Mouse (Mus musculus) spleen, postnatal 10 days (tissue): Measurements from ENCODE around the gene Sptbn1.

Experiments
- DNase-seq, 2 experiments: peaks; one replicate each; pipeline ENCODE4 v3.0.0; 2021 to 2022; ENCODE audit warnings: low spot score in 2 of 2

Sptbn1 gene

DNA sequence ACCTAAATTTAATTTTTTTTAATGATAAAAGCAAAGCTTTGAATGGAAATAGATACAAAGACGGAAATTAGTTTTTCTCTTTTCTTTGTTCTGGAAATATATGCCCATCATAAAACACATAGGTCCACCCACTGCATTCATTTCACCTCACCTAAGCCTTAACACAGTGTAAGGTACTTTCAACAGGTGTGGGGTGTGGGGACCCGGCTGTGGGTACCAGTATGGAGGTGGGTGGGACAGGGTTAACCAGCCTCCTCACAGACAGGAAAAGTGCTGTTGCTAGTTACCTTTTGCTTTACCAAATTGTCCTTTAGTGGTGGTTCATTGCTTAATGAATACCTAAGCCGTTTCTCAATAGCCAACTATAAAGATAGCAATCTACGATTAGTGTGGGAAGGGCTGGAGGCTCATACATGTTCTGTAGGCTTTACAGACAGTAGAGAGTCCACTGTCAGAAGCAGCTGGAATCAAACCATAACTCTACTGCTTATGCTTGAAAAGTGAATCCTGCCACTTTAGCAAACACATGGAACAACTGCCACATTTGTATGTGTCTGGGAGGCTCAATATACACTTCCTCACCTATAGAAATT is 96.3 kb downstream of the Sptbn1 start:
- DNase-seq: no peak

DNA sequence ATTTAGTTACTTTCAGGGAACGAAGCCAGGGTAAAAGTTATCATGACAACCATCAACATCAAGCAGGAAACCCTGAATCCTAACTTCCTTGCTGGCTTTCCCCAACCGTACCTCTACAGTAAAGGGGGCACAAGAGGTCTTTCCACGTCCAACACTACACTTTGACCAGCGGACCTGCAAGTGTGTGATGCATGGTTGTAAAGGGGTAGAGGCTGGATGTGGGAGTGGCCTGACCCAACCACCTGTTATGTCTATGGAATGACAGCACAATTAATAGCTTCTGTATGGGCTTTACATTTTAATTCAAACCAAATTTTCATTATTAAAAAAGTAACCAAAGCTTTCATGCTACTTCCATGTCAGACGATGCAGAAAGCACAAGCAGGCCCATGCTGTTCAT is 96.8 kb downstream of the Sptbn1 start:
- DNase-seq: no peak

DNA sequence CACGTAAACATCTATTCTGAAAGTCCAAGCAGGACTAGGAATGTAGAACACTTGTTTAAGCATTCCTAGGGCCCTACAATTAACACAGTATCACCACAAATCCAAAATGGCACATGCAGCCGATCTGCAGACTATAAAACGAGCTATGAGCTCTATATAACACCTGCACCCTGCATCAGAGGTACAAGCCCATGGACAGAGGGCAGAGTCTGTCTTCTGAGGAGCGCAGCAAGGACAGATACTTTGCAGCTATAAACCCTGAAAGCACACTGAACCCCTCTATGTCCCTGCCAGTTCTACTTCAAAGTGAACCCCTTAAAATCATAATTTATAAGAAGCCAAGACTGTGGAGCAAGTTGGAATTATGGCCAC is 101.4 kb downstream of the Sptbn1 start:
- no peak for DNase-seq

DNA sequence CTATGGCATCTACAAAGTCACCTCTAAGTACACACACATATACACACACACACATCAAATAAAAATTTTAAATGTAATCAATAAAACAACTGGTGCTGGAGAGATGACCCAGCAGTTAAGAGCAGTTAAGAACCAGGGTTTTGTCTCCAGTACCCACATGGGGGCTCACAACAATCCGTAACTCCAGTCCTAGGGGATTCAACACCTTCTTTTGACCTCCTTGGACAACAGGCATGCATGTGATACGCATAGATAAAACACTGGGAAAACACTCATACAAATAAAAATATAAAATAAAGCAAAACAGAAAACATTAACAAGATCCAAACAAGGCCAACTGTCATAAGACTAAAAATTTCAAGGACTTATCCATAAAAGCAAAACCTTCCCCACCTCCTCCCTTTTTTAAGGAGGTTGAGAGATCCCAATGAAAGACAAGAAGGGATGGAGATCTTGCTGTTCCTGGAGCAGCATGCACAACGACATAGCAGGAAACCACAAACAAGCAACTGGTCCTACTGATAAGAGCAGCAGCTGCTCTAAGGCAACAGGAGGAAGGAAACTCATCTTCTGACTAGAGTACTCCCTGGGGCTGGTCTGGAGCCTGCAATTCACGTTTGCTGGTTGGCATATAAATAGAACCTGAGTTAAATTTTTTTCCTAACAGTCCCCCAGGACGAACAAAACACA is 102.0 kb downstream of the Sptbn1 start:
- peak in 1 of 2 experiments; percentile 41 for DNase-seq

DNA sequence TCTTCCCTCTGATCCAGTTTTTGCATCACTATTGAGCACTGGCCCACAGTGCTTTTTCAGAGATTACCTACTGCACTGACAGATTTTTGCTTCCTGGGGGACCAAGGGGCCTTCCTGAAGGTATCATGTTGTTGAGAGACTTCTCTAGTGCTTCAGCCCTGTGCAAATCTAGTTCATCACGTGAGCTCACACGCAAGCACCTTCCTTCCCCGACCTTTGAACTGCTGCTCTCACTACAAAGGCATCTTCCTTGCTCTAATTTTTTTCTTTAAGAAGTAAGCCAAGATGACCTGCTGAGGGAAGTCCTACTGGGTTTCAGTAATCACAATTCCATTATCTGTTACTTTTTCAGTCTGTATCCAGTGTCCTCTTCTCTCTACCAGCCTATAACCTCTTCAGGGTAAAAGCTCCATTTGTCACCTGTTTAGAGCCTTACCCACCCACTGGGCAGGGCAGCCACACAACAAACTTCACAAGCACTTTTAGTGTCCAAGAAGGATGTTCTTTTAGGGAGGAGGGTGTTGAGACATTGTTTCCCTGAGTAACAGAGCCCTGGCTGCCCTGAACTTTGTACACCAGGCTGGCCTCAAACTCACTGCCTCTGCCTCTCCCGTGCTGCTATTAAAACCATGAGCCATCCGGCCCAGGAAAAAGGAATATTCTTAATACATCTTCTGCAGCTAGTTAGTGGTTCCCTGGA is 103.3 kb downstream of the Sptbn1 start:
- no peak for DNase-seq

DNA sequence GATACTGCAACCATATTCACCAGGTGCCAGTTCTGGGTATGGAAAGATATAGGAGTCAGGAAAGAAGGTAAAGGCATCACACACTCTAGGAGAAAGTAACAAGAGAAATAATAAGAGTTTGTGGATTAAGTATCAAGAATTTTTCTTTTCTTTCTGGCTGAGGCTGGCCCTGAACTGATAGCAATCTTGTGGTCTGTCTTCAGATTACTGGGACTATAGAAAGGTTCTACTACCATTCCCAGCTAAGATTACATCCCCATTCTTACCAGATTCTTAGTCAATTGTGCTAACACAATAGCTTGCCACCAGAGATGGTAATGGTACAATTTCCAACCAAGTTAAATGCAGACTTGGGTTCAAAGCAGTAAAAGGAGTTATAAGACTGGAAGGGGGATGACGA is 104.1 kb downstream of the Sptbn1 start:
- no peak for DNase-seq

DNA sequence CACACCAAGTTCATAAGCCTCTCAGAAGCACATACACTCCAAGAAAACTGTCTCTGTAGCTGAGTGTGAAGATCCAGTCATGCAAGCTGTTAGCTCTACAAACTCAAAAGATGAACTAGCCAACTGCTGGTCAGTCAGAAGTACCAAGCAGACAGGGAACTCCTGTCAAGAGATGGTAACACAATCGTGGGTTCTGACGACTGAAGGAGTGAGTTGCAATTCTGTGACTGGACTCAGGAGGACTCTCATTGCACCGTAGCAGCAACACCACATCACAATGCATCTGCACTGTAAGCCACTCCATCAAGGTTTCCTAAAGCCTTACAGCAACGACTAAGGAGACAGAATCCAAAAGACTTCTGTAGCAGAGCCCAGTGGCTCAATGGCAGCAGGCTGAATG is 104.9 kb downstream of the Sptbn1 start:
- DNase-seq: no peak

DNA sequence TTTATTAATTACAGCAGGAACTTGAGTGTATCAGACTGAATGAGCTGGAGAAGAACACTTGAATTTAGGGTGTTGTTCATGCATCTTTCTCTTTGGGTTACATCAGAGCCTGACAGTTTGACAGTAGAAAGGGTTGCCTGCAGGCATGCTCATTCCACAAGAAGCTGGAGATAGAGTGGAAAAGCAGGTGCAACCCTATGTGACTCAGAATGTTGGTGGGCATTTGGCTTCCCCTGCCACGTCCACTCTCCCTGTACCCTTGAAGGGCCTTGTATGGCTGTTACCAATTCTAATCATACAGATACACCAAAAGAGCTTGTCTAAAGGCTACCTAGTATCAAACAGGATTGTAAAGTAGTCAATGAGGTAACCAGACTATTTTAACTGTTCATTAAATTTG is 106.2 kb downstream of the Sptbn1 start:
- DNase-seq: no peak

DNA sequence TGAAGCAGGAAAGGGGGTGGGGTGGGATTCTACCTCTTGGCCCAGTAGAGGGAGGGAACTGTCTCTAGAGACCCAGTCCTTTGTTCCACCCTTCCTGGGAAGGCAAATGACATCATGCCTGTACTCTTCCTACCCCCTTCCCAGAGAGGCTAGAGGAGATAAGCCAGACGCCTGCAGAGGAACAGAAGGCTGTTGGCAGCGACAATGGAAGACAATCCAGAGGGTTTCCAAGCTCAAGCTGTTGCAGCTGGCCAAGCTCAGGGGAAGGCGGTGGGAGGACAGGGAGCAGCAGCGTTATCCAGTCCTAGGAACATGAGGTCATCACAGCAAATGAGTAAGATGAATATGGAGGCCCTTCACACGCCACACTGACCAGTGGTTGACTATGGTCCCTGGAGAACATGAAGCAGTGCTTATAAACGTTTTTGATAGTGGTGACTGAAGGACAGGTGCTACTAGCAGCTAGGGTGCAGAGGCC is 106.8 kb downstream of the Sptbn1 start:
- no peak for DNase-seq

DNA sequence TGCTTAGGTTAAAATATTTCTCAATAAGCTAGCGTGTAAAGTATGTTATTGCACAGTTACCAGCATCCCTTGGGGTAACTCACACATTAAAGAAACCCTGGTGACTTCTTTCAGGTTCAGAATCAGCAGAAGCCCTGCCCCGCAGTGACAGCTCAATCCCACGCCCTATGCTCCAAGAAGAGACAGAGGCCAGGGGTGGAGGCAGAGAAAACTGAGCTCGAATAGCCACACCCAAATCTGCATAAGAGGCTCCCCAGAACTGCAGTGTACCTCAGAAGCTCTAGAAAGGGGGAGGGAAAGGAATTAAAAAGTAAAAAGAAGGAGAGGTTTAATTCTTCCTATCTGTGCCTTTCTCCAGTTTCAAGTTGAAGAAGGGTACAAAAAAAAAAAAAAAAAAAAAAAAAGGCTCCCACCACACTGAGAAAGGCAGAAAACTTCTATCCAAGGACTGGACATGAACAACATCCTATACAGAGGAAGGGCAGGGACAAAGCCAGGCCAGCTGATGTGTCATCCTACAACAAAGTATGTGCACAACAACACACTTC is 107.3 kb downstream of the Sptbn1 start:
- no peak for DNase-seq

DNA sequence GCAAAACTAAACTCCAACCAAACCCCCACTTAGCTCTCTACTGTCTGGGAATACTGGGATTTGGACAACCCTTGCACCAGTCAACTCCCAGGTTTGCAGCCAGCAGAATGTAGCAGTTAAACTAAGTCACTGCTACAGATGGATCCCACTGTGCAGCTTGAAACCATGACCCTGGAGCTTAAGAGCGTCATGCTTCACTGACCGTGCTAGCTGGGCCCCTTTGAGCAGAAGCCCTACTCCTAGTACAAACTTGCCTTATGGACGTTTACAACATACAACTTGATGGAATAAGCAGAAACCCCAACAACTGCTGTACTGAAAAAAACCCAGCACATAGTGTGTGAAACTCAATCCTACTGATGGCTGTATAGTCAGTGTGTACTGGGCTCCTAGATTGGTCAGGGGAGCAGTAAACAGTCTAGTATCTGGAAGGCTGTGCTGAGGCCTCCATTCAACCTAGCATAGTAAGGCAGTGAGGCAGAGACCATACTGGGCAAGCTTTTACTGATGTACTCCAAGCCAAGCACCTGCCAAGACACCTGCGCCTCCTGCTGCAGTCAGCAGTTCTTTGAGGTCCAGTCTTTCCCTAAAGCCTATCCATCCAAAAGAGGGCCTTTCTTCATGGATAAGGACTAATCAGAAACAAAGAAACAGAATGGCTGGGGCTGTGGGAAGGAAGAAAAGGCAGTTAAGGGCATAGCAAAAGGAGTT is 108.3 kb downstream of the Sptbn1 start:
- no peak for DNase-seq

DNA sequence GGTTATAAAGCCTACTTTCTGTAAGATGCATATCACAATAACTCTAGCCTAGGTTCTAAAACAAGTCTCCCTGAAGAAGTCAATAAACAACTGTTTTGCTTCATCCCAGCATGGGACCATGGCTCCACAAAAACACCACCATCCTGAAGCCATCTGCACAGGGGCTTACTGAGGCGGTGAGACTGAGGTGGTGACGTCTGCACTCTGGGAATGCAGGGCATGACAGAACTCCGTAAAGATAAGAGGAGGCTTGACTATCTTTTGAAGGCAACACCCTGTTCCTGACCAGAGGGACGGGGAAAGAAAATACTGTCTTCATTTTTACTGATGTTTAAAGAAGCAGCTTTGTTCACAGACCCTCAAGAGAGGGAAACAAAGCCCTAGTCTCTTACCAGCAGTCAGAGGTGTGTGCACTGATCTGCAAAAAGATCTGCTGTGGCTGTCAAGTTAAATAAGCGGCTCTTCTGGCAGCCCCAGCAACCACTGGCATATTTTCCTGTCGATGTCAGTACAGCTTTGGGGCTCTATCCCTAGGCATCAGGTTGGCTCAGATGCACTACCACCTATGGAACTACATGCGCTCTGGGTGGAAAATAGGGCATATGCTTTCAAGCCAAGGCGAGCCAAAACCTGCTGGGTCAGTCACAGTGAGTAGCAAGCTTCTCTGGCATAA is 109.8 kb downstream of the Sptbn1 start:
- no peak for DNase-seq

DNA sequence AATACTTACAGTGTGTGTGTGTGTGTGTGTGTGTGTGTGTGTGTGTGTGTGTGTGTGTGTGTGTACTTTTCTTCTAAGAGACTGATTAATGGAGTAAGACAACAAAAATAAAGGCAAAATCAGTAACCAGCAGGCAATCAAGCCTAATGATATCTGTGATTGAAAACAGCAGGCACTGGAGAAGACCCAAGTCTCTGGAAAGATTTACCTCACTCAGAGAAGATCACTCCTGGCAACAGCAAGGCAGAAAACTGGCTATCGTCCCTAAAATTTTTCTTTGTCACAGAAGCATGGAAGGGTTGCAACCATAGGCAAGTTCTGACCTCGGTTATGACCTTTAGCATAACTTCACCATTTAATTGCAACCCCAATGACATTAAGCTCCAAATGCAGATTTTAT is 112.1 kb downstream of the Sptbn1 start:
- DNase-seq: no peak

DNA sequence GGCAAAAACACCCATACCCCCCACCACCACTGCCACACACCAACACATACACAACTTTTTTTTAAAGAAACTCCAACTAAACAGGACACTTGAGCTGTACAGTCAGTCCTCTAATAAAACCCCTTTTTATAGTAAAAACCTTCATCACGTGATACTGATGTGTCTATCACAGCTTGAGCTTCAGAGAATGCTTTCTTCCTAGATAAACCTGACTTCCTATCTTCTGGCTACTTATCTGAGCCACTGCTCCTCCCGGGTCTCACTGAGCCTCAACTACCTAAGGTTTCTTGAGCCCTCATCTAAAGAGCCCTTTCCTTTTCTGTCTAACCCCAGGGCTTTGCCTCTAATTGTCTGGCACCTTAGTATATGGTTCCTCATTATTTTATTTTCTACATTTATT is 113.0 kb downstream of the Sptbn1 start:
- DNase-seq: no peak

DNA sequence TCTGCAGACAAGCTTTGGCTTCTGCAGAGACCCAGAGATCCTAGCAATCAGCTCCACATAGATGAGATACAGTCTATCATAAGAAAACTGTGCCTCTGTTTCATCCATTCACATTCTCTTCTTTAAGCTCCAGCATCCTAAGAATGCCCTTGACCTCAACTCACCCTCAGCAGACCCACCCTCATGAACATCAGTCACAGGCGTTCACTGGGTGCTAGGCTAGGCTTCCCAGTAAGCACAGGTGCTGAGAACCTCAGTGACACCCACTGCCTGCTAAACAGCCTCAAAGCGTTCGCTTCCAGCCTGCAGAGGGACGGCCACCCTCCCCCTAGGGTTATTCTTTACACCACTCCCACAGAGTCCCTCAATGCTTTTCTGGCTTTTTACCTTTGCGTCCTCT is 119.1 kb downstream of the Sptbn1 start:
- DNase-seq: no peak

DNA sequence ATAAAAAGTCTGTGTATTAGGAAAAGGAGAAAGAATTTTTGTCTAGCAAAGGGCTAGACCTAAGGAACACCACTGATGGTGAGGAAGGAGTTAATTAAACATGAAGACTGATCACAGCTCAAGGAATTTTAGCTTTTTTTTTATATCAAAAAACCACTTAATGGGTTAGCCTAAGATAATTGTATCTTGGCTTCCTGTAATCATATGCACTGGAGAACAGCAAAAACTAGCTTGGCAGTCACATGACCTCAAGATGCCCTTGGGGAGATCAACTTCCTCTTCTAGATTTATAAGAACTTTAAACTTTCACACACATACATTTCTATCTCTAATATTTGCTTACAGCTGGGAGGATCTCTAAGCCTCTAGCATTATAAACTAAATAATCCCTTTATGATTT is 119.6 kb downstream of the Sptbn1 start:
- no peak for DNase-seq

DNA sequence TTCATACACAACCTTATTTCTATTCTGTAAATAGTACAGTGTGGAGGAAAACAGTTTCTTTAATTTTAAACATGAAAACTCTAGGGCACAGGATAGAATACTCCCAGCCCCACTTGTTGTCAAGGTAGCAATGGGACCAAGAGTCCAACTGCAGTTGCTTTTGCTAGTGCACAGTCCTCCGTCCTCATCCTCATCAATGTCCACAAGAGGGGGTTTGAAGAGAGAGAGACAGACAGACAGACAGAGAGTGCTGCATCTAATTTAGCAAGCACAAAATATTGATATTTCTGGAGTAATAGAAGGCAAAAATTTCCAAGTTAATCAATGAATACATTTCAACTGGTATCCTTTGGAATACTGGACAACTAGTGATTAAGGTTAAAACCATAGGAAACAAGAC is 120.1 kb downstream of the Sptbn1 start:
- no peak for DNase-seq

DNA sequence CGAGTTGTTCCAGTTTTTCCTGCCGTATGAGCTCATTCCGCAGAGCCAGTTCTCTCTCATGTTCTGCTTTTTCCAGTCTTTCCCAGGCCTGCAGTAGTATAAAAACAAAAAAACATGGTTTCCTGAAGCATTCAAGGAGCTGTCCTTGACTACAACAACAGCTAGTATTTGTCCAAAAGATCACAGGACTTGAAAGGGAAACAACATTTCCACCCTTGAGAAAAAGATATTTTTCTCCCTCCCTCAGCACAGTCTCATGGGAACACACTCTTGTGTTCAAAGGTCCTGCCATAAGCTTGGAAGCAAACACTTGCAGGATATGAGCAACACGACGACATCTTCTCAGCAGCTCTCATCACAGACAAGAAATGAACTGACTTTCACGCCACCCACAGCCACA is 124.9 kb downstream of the Sptbn1 start:
- no peak for DNase-seq

DNA sequence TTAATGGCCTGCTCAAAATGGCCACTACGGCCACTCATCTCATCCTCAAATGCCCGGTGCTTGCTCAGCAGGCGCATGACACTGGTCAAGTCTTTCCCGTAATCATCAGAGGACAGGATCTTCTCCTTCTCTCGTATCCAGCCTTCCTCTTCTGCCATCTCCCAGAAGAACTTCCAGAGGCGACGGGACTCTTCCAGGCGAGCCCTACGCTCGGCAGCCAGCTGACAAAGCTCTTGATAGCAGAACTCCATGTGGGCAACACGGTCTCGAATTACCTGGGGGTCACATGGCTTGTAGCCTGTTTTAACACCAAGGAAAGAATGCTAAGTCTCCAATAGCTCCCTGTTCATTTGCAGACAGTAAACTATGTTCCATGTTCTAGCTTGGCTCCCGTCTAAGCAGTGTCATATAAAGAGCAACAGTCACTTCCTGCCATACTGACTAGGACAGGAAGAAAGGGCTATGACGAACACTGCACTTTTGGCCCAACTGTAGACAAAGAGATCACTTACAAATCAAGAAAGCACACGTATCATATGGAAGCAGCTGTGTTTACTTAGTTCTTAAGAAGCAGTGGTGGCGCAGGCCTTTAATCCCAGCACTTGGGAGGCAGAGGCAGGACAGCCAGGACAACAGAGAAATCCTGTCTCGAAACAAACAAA is 128.7 kb downstream of the Sptbn1 start:
- DNase-seq: no peak

DNA sequence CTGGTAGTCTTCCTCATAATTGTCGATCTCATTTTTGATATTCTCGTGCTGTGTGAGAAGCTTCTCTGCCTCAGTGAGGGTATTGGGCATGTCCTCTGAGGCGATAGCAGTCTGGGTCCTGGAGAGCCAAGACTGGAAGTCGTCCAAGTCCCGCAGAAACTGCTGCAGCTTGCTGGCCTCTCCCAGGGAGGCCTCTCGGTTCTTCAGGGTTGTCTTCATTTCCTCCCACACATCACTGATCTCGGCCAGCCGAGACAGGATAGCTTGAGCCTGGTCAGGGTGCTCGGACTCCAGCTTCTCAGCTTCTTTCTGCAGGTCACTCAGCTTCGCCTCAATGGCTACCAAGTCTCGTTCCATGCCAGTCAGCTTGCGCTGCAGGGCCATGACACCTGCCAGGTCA is 130.9 kb downstream of the Sptbn1 start:
- DNase-seq: no peak

DNA sequence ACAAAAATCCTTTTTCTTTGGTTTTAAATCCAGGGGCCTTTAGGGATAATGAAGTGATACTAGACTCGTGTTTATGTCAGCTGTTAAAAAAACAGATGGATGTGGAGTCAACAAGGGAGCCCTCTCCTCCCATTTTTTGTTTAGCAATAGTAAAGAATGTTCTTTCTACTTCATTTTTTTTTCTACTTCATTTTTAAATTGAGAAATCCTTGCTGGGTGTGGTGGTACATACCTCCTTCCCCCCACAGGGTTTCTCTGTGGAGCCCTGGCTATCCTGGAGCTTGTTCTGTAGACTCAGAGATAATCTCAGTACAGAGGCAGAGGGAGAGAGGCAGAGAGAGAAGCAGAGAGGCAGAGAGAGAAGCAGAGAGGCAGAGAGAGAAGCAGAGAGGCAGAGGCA is 133.9 kb downstream of the Sptbn1 start:
- no peak for DNase-seq
